Mouse (Mus musculus): ENCODE results near the gene Slc25a17. TPM values are rescaled to one million over a fixed set of nuclear protein-coding genes. Genes with fewer than 3 reads are reported as not detected.

Gene Slc25a17
- total and polyA plus RNA-seq, 2 experiments from 2014 or later: 77.4 to 121 TPM

DNA sequence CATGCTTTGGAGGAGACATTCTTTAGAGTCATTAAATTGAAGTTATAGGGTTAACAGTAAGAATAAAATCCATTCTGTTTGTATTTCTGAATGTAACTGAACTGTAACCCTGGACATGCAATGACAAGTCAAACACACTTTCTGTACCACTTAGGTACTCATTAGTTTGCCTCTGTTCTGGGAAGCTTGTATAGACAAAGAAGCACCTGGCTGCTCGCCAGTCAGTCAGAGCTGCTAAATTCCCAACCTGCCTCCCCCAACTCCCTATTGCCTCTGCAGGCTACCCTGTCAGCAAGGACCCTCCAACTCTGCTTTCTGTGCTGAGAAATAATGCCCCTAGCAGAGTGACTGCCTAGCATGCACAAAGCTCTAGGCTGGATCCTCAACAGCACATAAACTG lies 10.2 kb downstream of the Slc25a17 start:
- no peak for TF ChIP-seq CTCF (IDR thresholded peaks at IDR 0.05)
- H3K9ac ChIP-seq (replicated peaks; ENCODE audit: low read length, poor library complexity, severe bottlenecking): no peak overlapping the region
- ATAC-seq (ENCODE audit: low FRiP score) (no peak), DNase-seq (ENCODE audit: low spot score) (no peak)
- 66% methylated on average over 1 of the region's 1 CpGs for WGBS
- no peak overlapping the region for H3K4me2 ChIP-seq (ENCODE audit: low read depth, low read length, poor library complexity, severe bottlenecking)
- no peaks in the 10 kb centered on the region for H3K9me3 ChIP-seq (ENCODE audit: low read length)
- H3K27ac ChIP-seq (ENCODE audit: low read depth, low read length): no peak overlapping the region
- no peaks in the 10 kb centered on the region for H3K4me1 ChIP-seq (ENCODE audit: insufficient read depth, low read length)
- no peaks in the 10 kb centered on the region for H3K27me3 ChIP-seq (ENCODE audit: insufficient read depth, low read length)
- H3K4me3 ChIP-seq (ENCODE audit: low read depth, low read length): no peak overlapping the region
- H3K36me3 ChIP-seq (ENCODE audit: insufficient read depth, low read length): no peaks in the 10 kb centered on the region

DNA sequence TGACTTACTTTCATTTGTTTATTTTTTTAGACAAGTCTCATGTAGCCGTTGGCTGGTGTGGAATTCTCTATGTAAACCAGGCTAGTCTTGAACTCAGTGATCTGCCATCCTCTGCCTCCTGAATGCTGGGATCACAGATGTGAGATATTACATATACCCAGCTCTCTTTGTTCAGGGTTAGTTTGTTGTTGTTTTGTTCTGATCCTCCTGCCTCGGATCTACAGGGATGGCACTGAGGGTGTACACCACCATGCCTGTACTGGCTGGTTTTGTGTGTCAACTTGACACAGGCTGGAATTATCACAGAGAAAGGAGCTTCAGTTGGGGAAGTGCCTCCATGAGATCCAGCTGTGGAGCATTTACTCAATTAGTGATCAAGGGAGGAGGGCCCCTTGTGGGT lies 12.2 kb downstream of the Slc25a17 start:
- no peak for DNase-seq (ENCODE audit: low spot score)
- H3K9ac ChIP-seq (replicated peaks; ENCODE audit: low read length, poor library complexity, severe bottlenecking): no peak overlapping the region
- no peaks in the 10 kb centered on the region for H3K9me3 ChIP-seq (ENCODE audit: low read length)
- H3K36me3 ChIP-seq (ENCODE audit: insufficient read depth, low read length): no peaks in the 10 kb centered on the region; the same call in 1 of the 2 replicates
- no peaks in the 10 kb centered on the region for H3K4me1 ChIP-seq (ENCODE audit: insufficient read depth, low read length)
- no peak overlapping the region for H3K4me2 ChIP-seq (ENCODE audit: low read depth, low read length, poor library complexity, severe bottlenecking)
- H3K27me3 ChIP-seq (ENCODE audit: insufficient read depth, low read length): no peaks in the 10 kb centered on the region
- WGBS: 86% methylated on average over 2 of the region's 2 CpGs
- H3K4me3 ChIP-seq (ENCODE audit: low read depth, low read length): no peak overlapping the region
- ATAC-seq (ENCODE audit: low FRiP score): no peak
- H3K27ac ChIP-seq (ENCODE audit: low read depth, low read length): no peak overlapping the region
- TF ChIP-seq CTCF (IDR thresholded peaks at IDR 0.05): no peak

DNA sequence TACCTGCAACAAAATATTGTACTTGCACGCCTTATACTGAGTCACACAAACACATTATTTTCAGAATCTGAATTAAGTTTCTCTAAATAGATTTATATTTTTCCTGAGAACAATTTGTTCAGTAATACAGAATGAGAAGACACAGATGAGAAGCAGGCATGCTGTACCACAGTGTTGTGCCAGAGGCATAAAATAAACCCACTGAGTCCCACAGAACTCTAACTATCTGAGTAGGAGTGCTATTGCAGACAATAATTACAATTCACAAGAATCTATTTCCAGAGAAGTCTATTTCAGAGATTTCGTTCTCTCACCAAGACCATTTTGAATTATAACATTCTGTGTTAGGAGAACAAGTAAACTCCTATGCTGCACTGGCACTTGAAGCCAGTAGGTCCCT lies 13.1 kb downstream of the Slc25a17 start:
- DNase-seq (ENCODE audit: low spot score): no peak
- H3K4me2 ChIP-seq (ENCODE audit: low read depth, low read length, poor library complexity, severe bottlenecking): no peak overlapping the region
- H3K4me1 ChIP-seq (ENCODE audit: insufficient read depth, low read length): no peaks in the 10 kb centered on the region
- no peaks in the 10 kb centered on the region for H3K9me3 ChIP-seq (ENCODE audit: low read length)
- WGBS: 94% methylated on average over 2 of the region's 2 CpGs
- ATAC-seq (ENCODE audit: low FRiP score): no peak
- no peak for TF ChIP-seq CTCF (IDR thresholded peaks at IDR 0.05)
- H3K36me3 ChIP-seq (ENCODE audit: insufficient read depth, low read length): no peaks in the 10 kb centered on the region; the same call in 1 of the 2 replicates
- H3K27me3 ChIP-seq (ENCODE audit: insufficient read depth, low read length): no peaks in the 10 kb centered on the region
- no peak overlapping the region for H3K27ac ChIP-seq (ENCODE audit: low read depth, low read length)
- no peak overlapping the region for H3K9ac ChIP-seq (replicated peaks; ENCODE audit: low read length, poor library complexity, severe bottlenecking)
- no peak overlapping the region for H3K4me3 ChIP-seq (ENCODE audit: low read depth, low read length)

DNA sequence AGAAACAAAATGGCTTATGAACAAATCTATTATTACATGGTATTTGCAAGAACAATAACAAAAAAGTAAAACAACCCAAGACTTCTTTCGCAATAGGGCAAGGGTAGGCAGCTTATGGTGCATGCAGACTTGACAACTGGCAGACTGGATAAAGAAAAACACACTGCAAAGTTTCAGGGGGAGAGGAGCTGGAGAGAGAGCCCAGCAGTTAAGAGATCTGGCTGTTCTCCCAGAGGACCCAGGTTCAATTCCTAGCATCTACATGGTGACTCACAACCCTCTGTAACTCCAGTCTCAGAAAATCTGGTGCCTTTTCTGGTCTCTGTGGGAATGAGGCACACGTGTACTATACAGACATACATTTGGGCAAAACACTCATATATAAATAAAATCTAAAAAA lies 19.2 kb downstream of the Slc25a17 start:
- Histone ChIP-seq H3K9me3 (ENCODE audit: low read length) (no peaks in the 10 kb centered on the region), H3K9ac (replicated peaks; ENCODE audit: low read length, poor library complexity, severe bottlenecking) (no peak overlapping the region), H3K4me3 (ENCODE audit: low read depth, low read length) (no peak overlapping the region), H3K4me1 (ENCODE audit: insufficient read depth, low read length) (no peaks in the 10 kb centered on the region), H3K27me3 (ENCODE audit: insufficient read depth, low read length) (no peaks in the 10 kb centered on the region), H3K36me3 (ENCODE audit: insufficient read depth, low read length) (peaks cover 3% of the 10 kb centered on the region), H3K4me2 (ENCODE audit: low read depth, low read length, poor library complexity, severe bottlenecking) (no peak overlapping the region), H3K27ac (ENCODE audit: low read depth, low read length) (no peak overlapping the region)
- DNase-seq (ENCODE audit: low spot score) (no peak), ATAC-seq (ENCODE audit: low FRiP score) (no peak)
- TF ChIP-seq CTCF (IDR thresholded peaks at IDR 0.05): no peak
- 91% methylated on average over 2 of the region's 2 CpGs for WGBS

DNA sequence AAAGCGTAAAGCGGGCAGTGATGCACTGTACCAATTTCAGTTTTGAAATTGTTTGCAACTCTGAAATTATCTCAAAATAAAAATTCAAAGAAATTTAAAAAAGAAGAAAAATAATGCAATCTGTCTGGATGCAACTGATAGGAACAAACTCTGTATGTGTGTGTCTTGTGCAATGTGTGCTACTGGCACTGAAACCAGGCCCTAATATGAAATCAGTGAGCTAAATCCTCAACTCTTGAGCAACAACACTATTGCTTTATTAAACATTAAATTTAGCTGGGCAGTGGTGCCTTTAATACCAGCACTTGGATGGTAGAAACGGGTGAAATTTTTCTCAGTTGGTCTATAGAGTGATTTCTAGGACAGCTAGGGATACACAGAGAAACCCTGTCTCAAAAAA lies 21.5 kb downstream of the Slc25a17 start:
- WGBS: 96% methylated on average over 3 of the region's 3 CpGs
- no peak for TF ChIP-seq CTCF (IDR thresholded peaks at IDR 0.05)
- DNase-seq (ENCODE audit: low spot score) (no peak), ATAC-seq (ENCODE audit: low FRiP score) (no peak)
- no peaks in the 10 kb centered on the region for H3K4me1 ChIP-seq (ENCODE audit: insufficient read depth, low read length)
- no peaks in the 10 kb centered on the region for H3K9me3 ChIP-seq (ENCODE audit: low read length)
- no peak overlapping the region for H3K4me2 ChIP-seq (ENCODE audit: low read depth, low read length, poor library complexity, severe bottlenecking)
- no peaks in the 10 kb centered on the region for H3K27me3 ChIP-seq (ENCODE audit: insufficient read depth, low read length)
- H3K36me3 ChIP-seq (ENCODE audit: insufficient read depth, low read length): peaks cover 15% of the 10 kb centered on the region; the same call in 1 of the 2 replicates
- no peak overlapping the region for H3K9ac ChIP-seq (replicated peaks; ENCODE audit: low read length, poor library complexity, severe bottlenecking)
- no peak overlapping the region for H3K4me3 ChIP-seq (ENCODE audit: low read depth, low read length)
- H3K27ac ChIP-seq (ENCODE audit: low read depth, low read length): no peak overlapping the region

DNA sequence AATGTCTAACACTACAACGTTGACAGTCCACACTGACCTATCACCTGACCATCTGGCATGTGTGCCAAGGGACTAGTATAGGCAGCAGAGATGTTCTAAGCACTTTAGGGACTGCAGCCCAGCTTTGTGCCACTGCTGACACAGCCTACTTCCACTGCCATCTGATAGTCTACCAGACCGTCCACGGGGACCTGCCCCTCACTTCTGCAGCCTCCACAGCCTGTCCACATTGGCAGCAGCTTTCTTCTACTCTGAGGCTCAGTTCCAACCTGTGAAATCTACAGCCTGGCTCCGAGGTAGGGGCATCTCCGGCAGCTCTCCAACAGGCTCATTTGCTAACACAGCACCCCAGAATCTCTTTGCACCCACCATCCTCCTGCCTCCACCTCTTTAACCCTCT lies 24.1 kb downstream of the Slc25a17 start:
- WGBS: 90% methylated on average over 5 of the region's 5 CpGs

More for the DNA sequence above, 24.1 kb downstream of the Slc25a17 start:
- DNase-seq (ENCODE audit: low spot score) (no peak), ATAC-seq (ENCODE audit: low FRiP score) (no peak)
- no peaks in the 10 kb centered on the region for H3K27me3 ChIP-seq (ENCODE audit: insufficient read depth, low read length)
- H3K36me3 ChIP-seq (ENCODE audit: insufficient read depth, low read length): peaks cover 25% of the 10 kb centered on the region; the same call in 1 of the 2 replicates
- H3K9ac ChIP-seq (replicated peaks; ENCODE audit: low read length, poor library complexity, severe bottlenecking): no peak overlapping the region
- H3K9me3 ChIP-seq (ENCODE audit: low read length): no peaks in the 10 kb centered on the region
- no peak overlapping the region for H3K4me2 ChIP-seq (ENCODE audit: low read depth, low read length, poor library complexity, severe bottlenecking)
- no peak overlapping the region for H3K27ac ChIP-seq (ENCODE audit: low read depth, low read length)
- no peak for TF ChIP-seq CTCF (IDR thresholded peaks at IDR 0.05)
- no peaks in the 10 kb centered on the region for H3K4me1 ChIP-seq (ENCODE audit: insufficient read depth, low read length)
- H3K4me3 ChIP-seq (ENCODE audit: low read depth, low read length): no peak overlapping the region

Data from midbrain, postnatal 0 days (tissue).